Mouse (Mus musculus): Measurements from ENCODE around the gene Bmp5.
"Not testable (repeated sequence)": the region's sequence is repeated elsewhere in the genome, so short reads cannot be mapped to it uniquely, and the experiment has no call there.

The Bmp5 gene

DNA sequence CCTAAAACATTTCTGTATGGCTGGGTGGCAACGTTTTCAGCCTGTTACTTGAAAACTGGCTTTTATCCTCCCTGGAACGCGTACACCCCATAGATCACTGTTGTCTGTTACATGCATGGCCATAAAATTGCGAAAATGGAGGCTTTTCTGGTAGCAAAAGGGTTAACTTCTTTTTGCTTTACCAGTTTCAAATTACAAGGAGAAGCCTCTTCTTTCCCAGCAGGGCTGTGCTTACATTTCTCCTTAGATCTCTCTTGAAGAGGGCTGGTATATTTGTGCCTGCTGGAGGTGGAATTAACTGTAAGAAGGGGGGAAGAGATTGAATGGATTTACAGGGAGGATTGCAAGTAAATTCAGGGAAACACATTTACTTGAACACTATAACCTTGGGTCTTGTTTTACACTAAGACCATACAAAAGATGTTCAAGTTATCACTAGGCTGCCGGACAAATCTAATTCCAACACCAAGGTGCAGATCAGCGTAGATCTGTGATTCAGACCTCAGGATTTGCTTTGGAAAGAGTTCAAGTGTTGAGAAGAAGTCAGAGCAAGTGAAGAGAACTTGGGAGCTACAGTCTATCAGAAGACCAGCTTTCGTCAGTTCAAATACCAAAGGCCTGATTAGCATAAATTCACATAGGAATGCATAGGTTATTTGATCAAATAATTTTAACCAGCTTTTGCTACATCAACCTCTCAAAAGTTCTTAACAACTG lies at the start of gene Bmp5:
TSS of gene Bmp5 (plus strand) at position 236 of the 717 bp plus-strand sequence.
- DNase-seq (ENCODE audit: low read depth, low spot score) = no peak

GRCm38 (mm10) chr9:75760075-75760474 lies 15.1 kb upstream of the Bmp5 start:
- no peak for DNase-seq (ENCODE audit: low read depth, low spot score)

GRCm38 (mm10) chr9:75761567-75761966 lies 13.6 kb upstream of the Bmp5 start:
- DNase-seq (ENCODE audit: low read depth, low spot score) = no peak

DNA sequence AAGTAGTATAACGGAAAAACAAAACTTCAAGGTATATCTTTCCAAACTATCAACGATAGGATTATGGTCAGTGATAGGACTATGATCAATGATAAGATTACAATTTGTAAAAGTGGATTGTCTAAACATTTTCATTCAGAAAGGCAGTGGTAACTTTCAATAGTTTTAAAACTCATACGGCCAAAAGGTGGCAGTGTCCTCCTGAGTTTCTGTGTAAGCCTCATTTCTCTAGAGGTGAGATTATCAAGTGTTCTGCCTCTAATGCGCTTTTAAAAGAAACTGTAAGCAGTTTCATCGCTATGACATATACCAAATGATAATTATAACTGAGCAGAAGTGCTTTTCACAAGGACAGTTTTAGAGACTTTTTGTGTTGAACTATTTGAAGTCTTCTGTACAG lies 12.7 kb upstream of the Bmp5 start:
- DNase-seq (ENCODE audit: low read depth, low spot score) = no peak

- DNase-seq (ENCODE audit: low read depth, low spot score) = no peak
Measured at GRCm38 (mm10) chr9:75764792-75765191, 10.4 kb upstream of the Bmp5 start.

DNA sequence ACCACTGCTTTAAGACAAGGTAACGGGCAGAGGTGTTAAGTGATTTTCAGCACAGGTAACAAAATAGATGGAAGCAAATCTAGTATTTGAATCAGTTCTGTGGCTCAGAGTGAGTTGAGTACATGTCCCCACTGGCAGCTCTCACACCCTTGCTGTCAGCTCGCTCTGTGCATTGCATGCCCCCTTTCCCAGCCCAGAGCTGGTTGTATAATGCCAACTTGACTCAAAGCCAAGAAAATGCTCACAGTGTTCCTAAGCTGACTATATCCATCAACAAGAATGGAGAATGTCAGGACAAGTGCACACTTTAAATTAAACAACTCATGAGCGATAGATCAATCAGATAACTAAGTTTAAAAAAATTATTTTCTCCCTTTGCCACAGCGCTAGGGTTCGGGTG lies 8.6 kb upstream of the Bmp5 start:
- no peak for DNase-seq (ENCODE audit: low read depth, low spot score)

GRCm38 (mm10) chr9:75769042-75769441 lies 6.1 kb upstream of the Bmp5 start:
- no peak for DNase-seq (ENCODE audit: low read depth, low spot score)

DNA sequence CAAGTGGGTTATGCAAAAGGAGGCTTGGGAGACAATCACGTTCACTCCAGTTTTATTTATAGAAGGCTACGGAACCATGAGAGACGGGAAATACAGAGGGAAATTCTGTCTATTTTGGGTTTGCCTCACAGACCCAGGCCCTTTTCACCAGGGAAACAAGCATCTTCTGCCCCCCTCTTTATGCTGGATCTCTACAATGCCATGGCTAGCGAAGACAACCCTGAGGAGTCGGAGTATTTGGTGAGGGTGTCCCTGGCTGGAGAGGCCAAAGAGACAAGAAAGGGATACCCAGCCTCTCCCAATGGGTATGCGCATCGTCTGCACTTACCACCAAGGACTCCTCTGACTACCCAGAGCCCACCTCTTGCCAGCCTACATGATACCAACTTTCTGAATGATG lies 989 bp downstream of the Bmp5 start:
- no peak for DNase-seq (ENCODE audit: low read depth, low spot score)

GRCm38 (mm10) chr9:75778762-75779346 lies 3.7 kb downstream of the Bmp5 start:
- DNase-seq (ENCODE audit: low read depth, low spot score) = no peak

GRCm38 (mm10) chr9:75780558-75781276 lies 5.6 kb downstream of the Bmp5 start:
- DNase-seq (ENCODE audit: low read depth, low spot score) = no peak

- DNase-seq (ENCODE audit: low read depth, low spot score) = no peak
Measured at GRCm38 (mm10) chr9:75781600-75781999, 6.4 kb downstream of the Bmp5 start.

- DNase-seq (ENCODE audit: low read depth, low spot score) = no peak
Measured at GRCm38 (mm10) chr9:75783573-75783972, 8.4 kb downstream of the Bmp5 start.

- DNase-seq (ENCODE audit: low read depth, low spot score) = no peak
Measured at GRCm38 (mm10) chr9:75785959-75786358, 10.8 kb downstream of the Bmp5 start.

- no peak for DNase-seq (ENCODE audit: low read depth, low spot score)
Measured at GRCm38 (mm10) chr9:75787121-75787520, 12.0 kb downstream of the Bmp5 start.

DNA sequence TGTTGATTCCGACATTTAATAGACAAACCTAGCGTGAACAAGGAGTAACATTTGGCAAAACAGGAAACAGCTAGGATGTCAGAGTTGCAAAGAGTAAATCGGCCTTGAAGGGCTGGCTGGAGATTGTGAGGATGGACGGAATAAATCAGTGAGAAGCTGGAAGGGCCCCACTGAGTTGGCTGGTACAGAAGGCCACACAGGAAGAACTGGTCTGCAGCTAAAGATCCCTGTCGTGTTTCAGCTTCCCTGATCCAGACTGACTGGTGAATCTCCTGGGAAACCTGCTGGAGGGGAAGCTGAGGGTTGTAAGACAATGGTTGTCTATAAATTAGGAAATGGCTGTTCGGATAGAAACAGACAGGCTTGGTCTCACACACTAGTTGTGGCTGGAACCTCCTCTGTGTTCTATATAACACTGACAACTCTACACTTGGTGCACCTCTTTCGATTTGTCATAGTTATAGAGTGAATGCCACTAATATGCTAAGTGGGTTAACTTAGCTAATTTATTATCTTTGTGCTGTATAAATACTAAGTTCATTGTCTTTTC lies 14.8 kb downstream of the Bmp5 start:
- DNase-seq (ENCODE audit: low read depth, low spot score) = no peak

DNA sequence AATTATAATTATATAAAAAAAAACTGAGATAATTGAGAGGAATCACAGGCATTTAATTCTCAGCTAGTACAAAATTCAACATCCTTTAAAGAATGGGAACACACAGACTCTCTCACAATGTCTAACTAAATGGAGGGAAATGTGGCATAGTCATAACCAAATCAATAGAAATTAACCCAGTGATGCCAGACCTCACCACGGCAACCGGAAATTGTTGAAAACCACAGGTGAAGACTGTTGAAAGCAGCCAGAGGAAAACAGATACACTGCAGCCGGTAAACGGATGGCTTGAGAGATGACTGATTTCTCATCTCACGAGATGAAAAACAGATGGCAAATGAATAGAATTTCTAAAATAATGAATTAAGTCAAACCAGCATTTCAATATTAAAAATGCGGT lies 29.8 kb downstream of the Bmp5 start:
- no peak for DNase-seq (ENCODE audit: low read depth, low spot score)

DNA sequence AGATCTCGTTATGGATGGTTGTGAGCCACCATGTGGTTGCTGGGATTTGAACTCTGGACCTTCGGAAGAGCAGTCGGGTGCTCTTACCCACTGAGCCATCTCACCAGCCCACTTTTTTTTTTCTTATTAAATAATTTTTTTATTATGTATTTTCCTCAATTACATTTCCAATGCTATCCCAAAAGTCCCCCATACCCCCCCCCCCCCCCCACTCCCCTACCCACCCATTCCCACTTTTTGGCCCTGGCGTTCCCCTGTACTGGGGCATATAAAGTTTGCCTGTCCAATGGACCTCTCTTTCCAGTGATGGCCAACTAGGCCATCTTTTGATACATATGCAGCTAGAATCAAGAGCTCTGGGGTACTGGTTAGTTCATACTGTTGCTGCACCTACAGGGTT lies 33.0 kb downstream of the Bmp5 start:
- not testable (repeated sequence) for DNase-seq (ENCODE audit: low read depth, low spot score)

DNA sequence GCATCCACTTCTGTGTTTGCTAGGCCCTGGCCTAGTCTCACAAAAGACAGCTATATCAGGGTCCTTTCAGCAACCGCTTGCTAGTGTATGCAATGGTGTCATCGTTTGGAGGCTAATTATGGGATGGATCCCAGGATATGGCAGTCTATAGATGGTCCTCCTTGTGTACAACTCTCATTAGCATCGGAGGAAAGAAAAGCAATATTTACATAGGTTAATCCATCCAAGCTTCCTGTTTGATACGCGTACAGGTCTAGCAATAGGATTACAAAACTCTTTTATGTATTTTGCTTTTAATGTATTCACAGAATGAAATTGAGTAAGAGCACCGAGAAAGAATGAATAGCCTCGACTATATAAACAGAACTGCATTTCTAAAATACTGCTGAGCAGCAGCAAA lies 33.5 kb downstream of the Bmp5 start:
- DNase-seq (ENCODE audit: low read depth, low spot score) = no peak

DNA sequence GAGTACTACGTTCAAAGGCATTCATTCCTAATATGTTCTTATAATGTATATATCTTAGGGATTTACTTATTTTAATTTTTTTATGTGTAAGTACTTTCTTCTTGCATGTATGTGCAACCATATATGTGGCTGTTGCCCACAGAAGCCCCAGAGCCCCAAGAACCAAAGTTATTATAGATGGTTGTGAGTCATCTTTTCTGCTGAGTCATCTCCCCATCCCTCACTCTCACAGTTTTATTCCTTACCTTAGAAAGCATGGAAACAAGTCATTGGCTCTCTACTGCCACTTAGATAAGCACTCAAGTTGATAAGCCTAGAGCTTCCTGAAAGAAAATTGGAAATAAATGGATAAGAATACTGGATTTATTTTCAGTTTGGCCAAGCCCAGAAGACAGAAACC lies 40.0 kb downstream of the Bmp5 start:
- no peak for DNase-seq (ENCODE audit: low read depth, low spot score)

DNA sequence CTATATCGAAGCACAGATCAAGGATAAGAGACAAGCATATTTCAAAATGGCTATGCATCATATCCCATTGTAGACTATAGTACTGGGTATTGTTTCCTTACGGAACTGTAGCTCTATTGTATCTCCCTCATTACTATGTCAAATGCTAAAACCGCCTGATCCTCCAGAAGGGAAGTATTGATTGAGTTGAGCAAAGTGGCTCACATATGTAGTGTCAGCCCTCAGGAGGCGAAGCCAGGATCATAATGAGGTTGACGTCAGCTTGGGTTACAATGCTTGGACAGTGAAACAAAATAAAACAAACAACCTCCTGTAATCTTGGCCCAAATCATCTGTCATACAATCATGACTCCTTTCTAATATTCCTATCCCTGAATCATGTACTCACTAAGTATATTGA lies 43.2 kb downstream of the Bmp5 start:
- DNase-seq (ENCODE audit: low read depth, low spot score) = no peak

- no peak for DNase-seq (ENCODE audit: low read depth, low spot score)
Measured at GRCm38 (mm10) chr9:75832468-75832867, 57.3 kb downstream of the Bmp5 start.

GRCm38 (mm10) chr9:75833189-75833732 lies 58.1 kb downstream of the Bmp5 start:
- no peak for DNase-seq (ENCODE audit: low read depth, low spot score)
